Mouse (Mus musculus): ENCODE results near the gene 1110059G10Rik.
A peak's percentile ranks its signal among the peaks of the same experiment; 100 is the strongest.

1110059G10Rik gene

DNA sequence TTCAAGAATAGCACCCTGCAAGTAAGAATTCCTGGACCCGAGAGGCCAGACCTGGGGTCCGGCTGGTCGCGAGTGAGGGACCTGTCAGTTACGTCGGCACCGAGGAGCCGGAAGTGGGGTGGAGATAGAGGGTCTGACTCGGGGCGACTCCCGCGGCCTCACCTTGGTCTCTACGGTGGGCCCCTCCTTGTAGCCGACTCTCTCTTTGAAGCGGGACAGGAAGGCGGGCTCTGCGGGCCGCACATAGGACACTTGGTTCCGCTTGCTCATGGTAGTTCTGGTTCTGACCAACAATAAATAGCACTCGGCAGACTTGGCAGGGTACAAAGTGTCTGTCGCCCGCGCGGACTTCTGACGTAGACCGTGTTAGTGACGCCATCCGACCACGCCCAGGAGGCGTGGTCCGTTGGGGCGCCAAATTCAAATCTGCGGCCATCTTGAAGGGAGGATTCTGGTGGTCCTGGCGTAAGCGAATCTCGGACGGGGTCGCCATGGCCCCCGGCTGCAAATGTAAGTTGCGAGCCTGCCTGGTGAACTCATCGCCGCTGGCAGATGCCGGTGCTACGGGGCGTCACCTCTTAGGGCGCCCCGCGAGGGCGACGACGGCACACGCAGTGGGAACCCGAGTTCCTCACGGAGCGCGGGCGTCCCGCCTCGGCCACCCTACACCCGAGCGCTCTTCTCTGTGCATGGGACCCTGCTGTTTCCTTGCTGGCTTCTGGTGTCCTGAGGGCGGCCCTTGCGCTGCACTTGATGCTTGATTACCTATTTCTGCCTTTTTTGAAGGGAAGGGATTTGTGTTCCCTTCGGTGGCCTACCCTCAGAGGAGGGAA lies at the start of gene 1110059G10Rik, which contains the start of gene Kif15:
Gene 1110059G10Rik (minus strand): TSS at position 358 of the 833 bp plus-strand sequence.
Gene Kif15 (plus strand): TSS at position 404 of the 833 bp plus-strand sequence.
- DNase-seq (ENCODE audit: inconsistent age in 2 of 2, low spot score in 1 of 2): peak; percentile 91 to 98

DNA sequence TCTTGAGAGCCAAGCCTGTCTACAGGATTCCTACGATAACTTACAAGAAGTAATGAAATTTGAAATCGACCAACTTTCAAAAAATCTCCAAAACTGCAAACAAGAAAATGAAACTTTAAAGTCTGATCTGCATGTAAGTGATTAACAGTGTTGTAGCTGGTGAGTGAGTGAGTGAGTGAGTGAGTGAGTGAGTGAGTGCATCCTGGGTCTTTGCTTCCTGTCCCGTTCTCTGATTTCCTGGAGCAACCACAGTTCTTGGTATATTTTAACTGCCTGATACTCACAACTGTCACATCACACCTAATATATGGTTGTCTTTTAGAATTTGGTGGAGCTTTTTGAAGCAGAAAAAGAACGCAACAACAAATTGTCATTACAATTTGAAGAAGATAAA lies 48.4 kb upstream of the 1110059G10Rik start:
- no peak for DNase-seq (ENCODE audit: inconsistent age in 2 of 2, low spot score in 1 of 2)

DNA sequence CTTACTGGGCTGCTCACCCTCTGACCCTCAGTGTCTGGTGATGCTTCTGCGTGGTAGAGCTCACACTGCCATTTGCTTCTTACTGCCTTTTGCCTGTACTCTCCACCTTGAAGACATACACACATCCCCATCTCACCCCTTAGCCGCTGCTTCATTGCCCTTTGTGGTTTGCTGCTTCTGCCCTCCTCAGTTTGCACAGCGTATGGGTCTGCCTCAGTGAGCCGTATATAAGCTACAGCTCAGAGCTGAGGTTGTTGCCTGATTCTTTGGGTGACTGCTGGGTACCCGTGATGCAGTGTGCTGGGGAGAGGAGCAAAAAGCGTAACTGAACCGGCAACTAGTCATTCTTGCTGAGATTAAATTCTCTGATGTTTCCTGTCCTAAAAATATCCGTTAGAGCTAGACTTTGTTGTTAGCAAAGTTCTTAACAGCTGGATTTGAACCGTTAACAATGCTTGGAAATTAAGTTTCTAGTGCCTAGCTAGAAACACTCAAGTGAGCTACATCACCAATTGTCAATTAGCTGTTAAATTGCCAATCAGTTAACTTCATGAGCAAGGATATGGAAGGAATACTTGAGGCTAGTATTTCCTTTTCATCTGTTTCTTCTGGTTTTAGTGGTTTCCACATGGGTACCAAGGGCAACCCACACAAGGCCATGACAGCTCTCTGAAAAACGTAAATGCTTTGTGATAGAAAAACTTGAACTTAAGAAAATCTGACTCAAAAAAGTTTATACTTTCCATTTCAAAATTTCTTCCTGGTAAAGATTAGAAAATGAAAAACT lies 47.8 kb upstream of the 1110059G10Rik start:
- DNase-seq (ENCODE audit: inconsistent age in 2 of 2, low spot score in 1 of 2): no peak

DNA sequence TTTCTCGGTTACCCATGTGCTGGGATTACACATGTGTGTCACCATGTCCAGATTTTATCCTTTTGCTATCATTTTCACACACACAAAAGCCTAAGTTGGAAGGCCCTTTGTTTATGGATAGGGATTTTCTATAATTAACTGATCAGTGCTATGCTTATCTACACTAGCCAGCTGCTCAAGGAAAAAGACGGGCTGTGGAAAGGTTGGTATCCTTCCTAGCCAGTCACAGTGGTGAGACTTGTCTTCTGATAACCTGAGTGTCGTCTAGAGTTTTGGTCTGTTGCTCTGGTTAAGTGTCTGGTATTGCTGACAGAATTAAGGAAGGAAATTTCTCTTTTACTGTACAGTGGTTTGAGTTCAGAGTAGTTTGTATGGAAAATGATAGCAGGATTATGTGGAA lies 21.9 kb downstream of the 1110059G10Rik start:
- DNase-seq (ENCODE audit: inconsistent age in 2 of 2, low spot score in 1 of 2): no peak

DNA sequence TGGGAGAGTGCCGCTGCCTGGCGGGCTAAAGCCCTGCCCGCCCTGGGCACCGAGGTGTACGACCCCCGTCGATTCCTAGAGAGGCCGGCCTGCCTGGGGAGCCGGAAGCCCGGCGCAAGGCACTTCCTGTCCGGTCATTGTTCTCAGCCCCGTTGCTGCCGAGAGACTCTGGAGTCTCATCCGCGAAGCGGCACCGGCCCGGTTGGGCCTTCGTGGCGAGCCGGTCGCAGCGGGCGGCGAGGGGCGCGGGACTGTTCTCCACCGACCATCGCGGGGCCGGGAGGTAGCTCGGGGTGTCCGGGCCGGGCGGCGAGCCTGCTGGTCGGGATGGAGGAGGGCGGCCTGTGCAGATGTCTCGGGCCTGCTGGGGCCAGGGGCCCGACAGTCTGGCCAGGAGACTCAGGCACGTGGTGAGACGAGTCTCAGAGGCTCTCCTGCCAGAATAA lies 27.8 kb downstream of the 1110059G10Rik start, which contains the start of gene Zfp105:
Gene Zfp105 (plus strand): TSS at position 137 of the 446 bp plus-strand sequence.
- peak; percentile 70 to 89 for DNase-seq (ENCODE audit: inconsistent age in 2 of 2, low spot score in 1 of 2)

DNA sequence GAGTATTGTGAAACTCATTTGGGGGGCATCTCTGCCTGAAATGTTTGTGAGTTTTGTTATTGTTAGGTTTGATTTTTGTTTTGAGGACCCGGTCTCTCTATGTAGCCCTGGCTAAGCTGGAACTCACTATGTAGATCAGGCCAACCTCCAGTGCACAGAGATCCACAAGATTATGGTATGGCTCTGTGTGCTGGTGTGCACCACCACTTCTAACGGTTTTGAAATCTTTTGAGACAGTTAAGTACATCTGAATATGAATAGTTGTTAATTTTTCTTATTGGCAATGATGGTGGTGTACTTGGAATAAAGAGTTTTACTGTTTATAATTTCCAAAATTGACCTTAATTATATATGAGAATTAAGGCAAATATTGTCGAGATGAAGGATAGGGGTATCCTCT lies 28.4 kb downstream of the 1110059G10Rik start:
- no peak for DNase-seq (ENCODE audit: inconsistent age in 2 of 2, low spot score in 1 of 2)

DNA sequence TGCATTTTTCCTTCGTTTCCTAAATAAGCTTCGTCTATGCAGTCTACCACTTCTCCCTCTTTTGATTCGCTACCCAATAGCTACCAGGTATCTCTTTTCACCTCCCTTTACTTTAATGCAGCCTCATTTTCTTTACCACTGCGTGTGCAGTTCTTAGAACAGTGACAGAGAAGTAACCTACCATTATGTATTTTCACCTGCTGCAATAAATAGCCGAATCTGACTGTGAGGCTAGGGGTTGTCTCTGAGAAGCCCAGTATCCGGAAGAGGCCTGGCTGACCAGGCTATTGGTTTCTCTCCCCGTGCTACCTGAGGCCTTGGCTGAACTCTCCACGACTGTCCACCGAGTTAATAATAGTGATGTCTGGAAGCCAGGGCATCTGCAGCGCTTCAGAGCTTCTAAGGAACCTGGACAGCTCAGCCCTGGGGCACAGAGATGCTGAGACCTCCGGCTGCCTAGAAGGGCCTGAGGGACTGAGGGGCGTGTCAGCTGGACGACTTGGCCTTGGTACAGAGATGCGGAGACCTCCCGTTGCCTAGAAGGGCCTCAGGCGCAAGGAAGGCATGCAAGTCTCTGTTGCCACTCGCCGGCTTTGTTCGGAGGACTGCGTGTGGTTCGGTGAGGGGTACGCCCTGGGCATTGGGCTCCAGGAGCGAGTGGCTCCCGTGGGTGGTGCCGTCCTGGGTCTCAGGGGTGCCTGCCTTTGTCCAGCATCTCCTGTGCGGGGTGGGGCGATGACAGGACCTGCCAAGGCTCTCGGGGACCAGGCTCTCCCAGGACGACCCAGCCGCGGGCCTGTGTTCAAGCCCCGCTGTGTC lies 47.9 kb downstream of the 1110059G10Rik start:
- DNase-seq (ENCODE audit: inconsistent age in 2 of 2, low spot score in 1 of 2): peak; percentile 56 to 78

DNA sequence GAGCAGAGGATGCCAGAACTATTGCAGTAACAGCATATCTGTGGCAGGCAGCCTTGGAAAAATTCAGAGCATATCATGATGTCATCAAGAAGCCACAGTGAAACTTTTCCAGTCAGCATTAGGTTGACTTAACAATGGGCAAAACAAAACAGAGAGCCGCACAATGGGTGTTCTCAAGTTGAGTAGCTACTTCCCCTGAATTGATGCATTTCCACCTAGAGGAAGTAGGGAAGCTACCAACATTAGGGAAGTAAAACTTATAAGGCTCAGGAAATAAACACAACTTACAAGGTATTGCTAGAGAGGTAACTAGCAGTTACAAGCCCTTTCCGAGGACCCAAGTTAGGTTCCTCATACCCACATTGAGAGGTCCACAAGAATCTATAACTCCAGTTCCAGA lies 49.8 kb downstream of the 1110059G10Rik start:
- DNase-seq (ENCODE audit: inconsistent age in 2 of 2, low spot score in 1 of 2): no peak
